Mouse (Mus musculus) embryonic fibroblast, embryonic 13.5 days (primary cell): ENCODE measurements around the gene Pcgf5.

Experiments used
- CTCF ChIP-seq: IDR thresholded peaks from 2 replicates; pipeline ENCODE4 v1.5.1; 2011; ENCODE audit warnings: mild to moderate bottlenecking, control low read depth, low read length, moderate library complexity, borderline replicate concordance; ENCODE audit not compliant: insufficient read depth
- POLR2A ChIP-seq: IDR thresholded peaks from 2 replicates; pipeline ENCODE4 v1.6.1; 2011; ENCODE audit warnings: low read depth, mild to moderate bottlenecking, control low read depth, low read length, moderate library complexity

- TF ChIP-seq POLR2A (no peak), CTCF (no peak)
These were observed 128.5 kb downstream of the Pcgf5 start for GRCm38 (mm10) chr19:36476596-36476995.
